In genomic region chr4:57846381-57846990, GRCm38 (mm10) we compare ENCODE assay signal across 12 mouse cellular contexts.
DNase-seq lines count a peak whose midpoint lies in the region; ATAC-seq and TF ChIP-seq lines count a peak whose summit lies in the region.
"Had no signal": no experiment of that assay in that cellular context is flagged by ENCODE, and none has a peak within 500 bp of the region (broad histone marks: within the 10 kb centered on the region; RNA-seq: fewer than 3 reads in every experiment).

No protein-coding gene starts in this region.

- H3K9me3 ChIP-seq in heart, embryonic 11.5 days (replicated peaks; ENCODE audit: control insufficient read depth, low read length): no peaks in the 10 kb centered on the region
- no peaks in the 10 kb centered on the region for H3K9me3 ChIP-seq in ES-Bruce4 (replicated peaks; ENCODE audit: control insufficient read depth, insufficient read depth, low read length, poor library complexity, severe bottlenecking)
- no peaks in the 10 kb centered on the region for H3K9me3 ChIP-seq in hindbrain, embryonic 11.5 days (ENCODE audit: control insufficient read depth, low read length)
- no peaks in the 10 kb centered on the region for H3K9me3 ChIP-seq in midbrain, embryonic 10.5 days (replicated peaks)

- H3K4me2 ChIP-seq in heart, embryonic 11.5 days: peak overlapping the region; percentile 70
- H3K4me2 ChIP-seq in hindbrain, embryonic 11.5 days (replicated peaks; ENCODE audit: low read depth, low read length): peak overlapping the region; percentile 36

- WGBS in heart, embryonic 11.5 days (ENCODE audit: insufficient replicate concordance): 16% methylated on average over 12 of the region's 12 CpGs
- WGBS in hindbrain, embryonic 11.5 days: 41% methylated on average over 12 of the region's 12 CpGs
- 59% methylated on average over 12 of the region's 12 CpGs for WGBS in midbrain, embryonic 10.5 days

- H3K4me1 ChIP-seq in heart, embryonic 11.5 days (ENCODE audit: control insufficient read depth, insufficient read depth, low read length): peaks cover 44% of the 10 kb centered on the region
- peaks cover 5% of the 10 kb centered on the region for H3K4me1 ChIP-seq in ES-Bruce4 (ENCODE audit: control insufficient read depth, insufficient read depth, low read length)
- peaks cover 4% of the 10 kb centered on the region for H3K4me1 ChIP-seq in hindbrain, embryonic 11.5 days (replicated peaks; ENCODE audit: control insufficient read depth, insufficient read depth, low read length)
- peaks cover 52% of the 10 kb centered on the region for H3K4me1 ChIP-seq in midbrain, embryonic 10.5 days

- peak overlapping the region; percentile 96 for H3K27ac ChIP-seq in heart, embryonic 11.5 days (ENCODE audit: low read depth, low read length)
- H3K27ac ChIP-seq in ES-Bruce4 (ENCODE audit: insufficient read depth, low read length): peak overlapping the region; percentile 76
- peak overlapping the region; percentile 82 for H3K27ac ChIP-seq in hindbrain, embryonic 11.5 days (ENCODE audit: low read depth, low read length)
- peak overlapping the region; percentile 84 for H3K27ac ChIP-seq in midbrain, embryonic 10.5 days (replicated peaks)
- H3K27ac ChIP-seq: liver, embryonic 14.5 days had no signal

- H3K36me3 ChIP-seq in heart, embryonic 11.5 days (ENCODE audit: control insufficient read depth, insufficient read depth, low read length): peaks cover 9% of the 10 kb centered on the region
- H3K36me3 ChIP-seq in ES-Bruce4 (ENCODE audit: control insufficient read depth, insufficient read depth, low read length, poor library complexity, severe bottlenecking): 0 out of 2 replicates have a peak, but pooled peaks cover 3% of the 10 kb centered on the region
- no peaks in the 10 kb centered on the region for H3K36me3 ChIP-seq in hindbrain, embryonic 11.5 days (ENCODE audit: control insufficient read depth, insufficient read depth, low read length)
- peaks cover 12% of the 10 kb centered on the region for H3K36me3 ChIP-seq in midbrain, embryonic 10.5 days

- no peak for ATAC-seq in heart, embryonic 11.5 days (replicated peaks; ENCODE audit: insufficient number of reproducible peaks, low FRiP score, low TSS enrichment)
- no peak for ATAC-seq in hindbrain, embryonic 11.5 days (ENCODE audit: low FRiP score)

- no peaks in the 10 kb centered on the region for H3K27me3 ChIP-seq in heart, embryonic 11.5 days (ENCODE audit: control insufficient read depth, insufficient read depth, low read length)
- H3K27me3 ChIP-seq in ES-Bruce4 (ENCODE audit: control insufficient read depth, insufficient read depth, low read length, poor library complexity, severe bottlenecking): no peaks in the 10 kb centered on the region
- H3K27me3 ChIP-seq in hindbrain, embryonic 11.5 days (ENCODE audit: control insufficient read depth, insufficient read depth, low read length): no peaks in the 10 kb centered on the region
- peaks cover 10% of the 10 kb centered on the region; the same call in 1 of the 2 replicates for H3K27me3 ChIP-seq in midbrain, embryonic 10.5 days (ENCODE audit: low read depth, poor library complexity, severe bottlenecking)
- H3K27me3 ChIP-seq: CH12.LX had no signal

- no peak for TF ChIP-seq EP300 in ES-Bruce4 (IDR thresholded peaks at IDR 0.05; ENCODE audit: insufficient read depth, low read depth, low read length)

- TF ChIP-seq CTCF in ES-Bruce4 (IDR thresholded peaks at IDR 0.05; ENCODE audit: low read depth, low read length): no peak

- peak overlapping the region; percentile 81 for H3K9ac ChIP-seq in heart, embryonic 11.5 days (ENCODE audit: low read depth, low read length)
- H3K9ac ChIP-seq in ES-Bruce4 (ENCODE audit: low read depth, poor library complexity, severe bottlenecking): peak overlapping the region; percentile 49; the same call in 1 of the 2 replicates
- H3K9ac ChIP-seq in hindbrain, embryonic 11.5 days (ENCODE audit: low read depth, low read length): peak overlapping the region; percentile 46
- H3K9ac ChIP-seq: liver, embryonic 14.5 days had no signal

- peak overlapping the region; percentile 49 for H3K4me3 ChIP-seq in heart, embryonic 11.5 days (ENCODE audit: low read depth, low read length)
- H3K4me3 ChIP-seq in ES-Bruce4 (ENCODE audit: low read depth, low read length): peak overlapping the region; percentile 32
- peak overlapping the region; percentile 31 for H3K4me3 ChIP-seq in hindbrain, embryonic 11.5 days (ENCODE audit: low read depth, low read length)
- peak overlapping the region; percentile 49 for H3K4me3 ChIP-seq in midbrain, embryonic 10.5 days

- no peak for DNase-seq in heart, adult 8-10 months (ENCODE audit: low spot score)
- DNase-seq in hindbrain, embryonic 11.5 days (ENCODE audit: low spot score): peak; percentile 53
- peak; percentile 35 for DNase-seq in midbrain, embryonic 10.5 days (ENCODE audit: low spot score)
- DNase-seq in ovary, postnatal 36 days (ENCODE audit: low spot score): no peak
- no peak for DNase-seq in layer of hippocampus, postnatal 10 days (ENCODE audit: low spot score in 2 of 2)
- DNase-seq in frontal cortex, postnatal 25 days (ENCODE audit: low spot score in 2 of 2): no peak
- DNase-seq: cerebellum, adult 8-10 months; thymus, postnatal 14 days had no signal

- no peak for TF ChIP-seq POLR2A in ES-Bruce4 (IDR thresholded peaks at IDR 0.05; ENCODE audit: insufficient read depth, low read length)

Comparison
In these comparisons a context has a peak if more than half of its experiments do, and no peak if none do; other contexts are left out.
1. DNase-seq: peak in hindbrain, embryonic 11.5 days (single experiment) and midbrain, embryonic 10.5 days (single experiment); none in heart, adult 8-10 months (single experiment), ovary, postnatal 36 days (single experiment), layer of hippocampus, postnatal 10 days (0 of 2) and frontal cortex, postnatal 25 days (0 of 2).
2. Peak in every context shown above with its lines, with median percentiles within 50 percentile points of each other: H3K27ac ChIP-seq, H3K4me3 ChIP-seq and H3K9ac ChIP-seq.